Mouse (Mus musculus) spleen, adult 2 months (tissue): ENCODE results near the gene Gm16181.

Source experiments
- CTCF ChIP-seq: fragments of 200-500 bp; IDR thresholded peaks from 2 replicates; pipeline ENCODE4 v1.5.1; 2011; ENCODE audit warnings: mild to moderate bottlenecking, inconsistent platforms; ENCODE audit not compliant: insufficient read depth, insufficient read length, insufficient replicate concordance; ENCODE audit errors: extremely low read depth
- POLR2A ChIP-seq: fragments of 200-500 bp; IDR thresholded peaks from 2 replicates; pipeline ENCODE4 v1.6.1; 2011; ENCODE audit warnings: low read depth, low read length, inconsistent platforms

DNA sequence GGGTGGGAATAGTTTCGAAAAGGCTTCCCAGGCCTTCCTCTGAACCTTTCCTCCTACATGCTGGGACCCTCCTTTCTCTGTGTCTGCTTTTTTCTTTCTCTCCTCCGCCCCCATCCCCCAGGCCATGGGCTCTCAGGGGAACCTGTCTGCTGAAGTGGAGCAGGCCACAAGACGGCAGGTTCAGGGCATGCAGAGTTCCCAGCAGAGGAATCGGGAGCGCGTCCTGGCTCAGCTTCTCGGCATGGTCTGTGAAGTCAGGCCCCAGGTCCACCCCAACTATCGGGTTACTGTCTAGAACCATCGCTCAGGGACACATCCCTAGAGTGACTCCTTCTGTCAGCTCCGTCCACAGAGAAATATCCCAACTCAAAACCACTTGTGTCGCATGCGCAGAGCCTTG, 16.9 kb downstream of the Gm16181 start:
- TF ChIP-seq POLR2A (no peak), CTCF (no peak)
